Mouse (Mus musculus): Measurements from ENCODE around the gene Mettl8. TPM values are rescaled to one million over a fixed set of nuclear protein-coding genes. Genes with fewer than 3 reads are reported as not detected.
A peak's percentile ranks its signal among the peaks of the same experiment; 100 is the strongest.

Mettl8 gene
- polyA plus RNA-seq, 1 experiment from 2014 or later = 12.5 TPM

- Histone ChIP-seq H3K4me3 (no peak overlapping the region), H3K4me2 (no peak overlapping the region), H3K9ac (no peak overlapping the region), H3K27ac (replicated peaks) (no peak overlapping the region), H3K4me1 (replicated peaks) (peaks cover 6% of the 10 kb centered on the region; the same call in 1 of the 2 replicates), H3K36me3 (no peaks in the 10 kb centered on the region), H3K9me3 (no peaks in the 10 kb centered on the region), H3K27me3 (no peaks in the 10 kb centered on the region)
- WGBS = 55% methylated on average over 7 of the region's 7 CpGs
- no peak for ATAC-seq (ENCODE audit: low FRiP score, low read depth)
These were observed 85.1 kb downstream of the Mettl8 start for GRCm38 (mm10) chr2:70970158-70970741.

- ATAC-seq (ENCODE audit: low FRiP score, low read depth) = no peak
- Histone ChIP-seq H3K27me3 (no peaks in the 10 kb centered on the region), H3K9me3 (no peaks in the 10 kb centered on the region), H3K4me1 (replicated peaks) (peaks cover 6% of the 10 kb centered on the region; the same call in 1 of the 2 replicates), H3K4me3 (no peak overlapping the region), H3K9ac (no peak overlapping the region), H3K36me3 (no peaks in the 10 kb centered on the region), H3K27ac (replicated peaks) (no peak overlapping the region), H3K4me2 (no peak overlapping the region)
- 80% methylated on average over 2 of the region's 2 CpGs for WGBS
These were observed 87.1 kb downstream of the Mettl8 start for GRCm38 (mm10) chr2:70968305-70968704.

- Histone ChIP-seq H3K4me2 (no peak overlapping the region), H3K4me3 (no peak overlapping the region), H3K27me3 (no peaks in the 10 kb centered on the region), H3K9ac (no peak overlapping the region), H3K9me3 (no peaks in the 10 kb centered on the region), H3K4me1 (replicated peaks) (no peaks in the 10 kb centered on the region), H3K27ac (replicated peaks) (no peak overlapping the region), H3K36me3 (no peaks in the 10 kb centered on the region)
- WGBS = 83% methylated on average over 1 of the region's 1 CpGs
- ATAC-seq (ENCODE audit: low FRiP score, low read depth) = no peak
These were observed 88.2 kb downstream of the Mettl8 start for GRCm38 (mm10) chr2:70967216-70967615.

- Histone ChIP-seq H3K4me3 (no peak overlapping the region), H3K9me3 (no peaks in the 10 kb centered on the region), H3K4me1 (replicated peaks) (0 out of 2 replicates have a peak, but pooled peaks cover 4% of the 10 kb centered on the region), H3K4me2 (no peak overlapping the region), H3K27me3 (no peaks in the 10 kb centered on the region), H3K9ac (no peak overlapping the region), H3K27ac (replicated peaks) (no peak overlapping the region), H3K36me3 (no peaks in the 10 kb centered on the region)
- 89% methylated on average over 2 of the region's 2 CpGs for WGBS
- ATAC-seq (ENCODE audit: low FRiP score, low read depth) = no peak
These were observed 90.6 kb downstream of the Mettl8 start for GRCm38 (mm10) chr2:70964809-70965208.

- Histone ChIP-seq H3K4me1 (replicated peaks) (0 out of 2 replicates have a peak, but pooled peaks cover 11% of the 10 kb centered on the region), H3K36me3 (no peaks in the 10 kb centered on the region), H3K27me3 (no peaks in the 10 kb centered on the region), H3K4me3 (no peak overlapping the region), H3K4me2 (no peak overlapping the region), H3K9me3 (no peaks in the 10 kb centered on the region), H3K9ac (no peak overlapping the region), H3K27ac (replicated peaks) (no peak overlapping the region)
- 100% methylated on average over 1 of the region's 1 CpGs for WGBS
- ATAC-seq (ENCODE audit: low FRiP score, low read depth) = no peak
These were observed 92.5 kb downstream of the Mettl8 start for GRCm38 (mm10) chr2:70962921-70963320.

GRCm38 (mm10) chr2:70961086-70961941 is 94.1 kb downstream of the Mettl8 start:
- H3K9ac ChIP-seq = no peak overlapping the region

GRCm38 (mm10) chr2:70960090-70960489 is 95.3 kb downstream of the Mettl8 start:
- WGBS = 53% methylated on average over 6 of the region's 6 CpGs
- Histone ChIP-seq H3K4me3 (no peak overlapping the region), H3K27ac (replicated peaks) (no peak overlapping the region), H3K4me1 (replicated peaks) (peaks cover 11% of the 10 kb centered on the region; the same call in 1 of the 2 replicates), H3K4me2 (no peak overlapping the region), H3K36me3 (no peaks in the 10 kb centered on the region), H3K27me3 (no peaks in the 10 kb centered on the region), H3K9me3 (no peaks in the 10 kb centered on the region), H3K9ac (no peak overlapping the region)
- ATAC-seq (ENCODE audit: low FRiP score, low read depth) = peak; percentile 73

More at GRCm38 (mm10) chr2:70961086-70961941, 94.1 kb downstream of the Mettl8 start:
- no peaks in the 10 kb centered on the region for H3K9me3 ChIP-seq
- no peak overlapping the region for H3K27ac ChIP-seq (replicated peaks)
- no peak overlapping the region for H3K4me3 ChIP-seq
- H3K4me1 ChIP-seq (replicated peaks) = peaks cover 11% of the 10 kb centered on the region; the same call in 1 of the 2 replicates
- H3K27me3 ChIP-seq = no peaks in the 10 kb centered on the region
- no peaks in the 10 kb centered on the region for H3K36me3 ChIP-seq
- no peak overlapping the region for H3K4me2 ChIP-seq
- no peak for ATAC-seq (ENCODE audit: low FRiP score, low read depth)
- 79% methylated on average over 6 of the region's 6 CpGs for WGBS

- H3K9me3 ChIP-seq = no peaks in the 10 kb centered on the region
- peaks cover 11% of the 10 kb centered on the region; the same call in 1 of the 2 replicates for H3K4me1 ChIP-seq (replicated peaks)
- no peak overlapping the region for H3K4me3 ChIP-seq
- no peak overlapping the region for H3K4me2 ChIP-seq
- WGBS = 47% methylated on average over 7 of the region's 7 CpGs
- H3K9ac ChIP-seq = no peak overlapping the region
- H3K27ac ChIP-seq (replicated peaks) = no peak overlapping the region
- H3K36me3 ChIP-seq = no peaks in the 10 kb centered on the region
- H3K27me3 ChIP-seq = no peaks in the 10 kb centered on the region
- no peak for ATAC-seq (ENCODE audit: low FRiP score, low read depth)
These were observed 96.0 kb downstream of the Mettl8 start for GRCm38 (mm10) chr2:70959337-70959736.

GRCm38 (mm10) chr2:70958536-70958935 is 96.8 kb downstream of the Mettl8 start:
- ATAC-seq (ENCODE audit: low FRiP score, low read depth) = no peak

GRCm38 (mm10) chr2:70953616-70954015 is 101.8 kb downstream of the Mettl8 start:
- no peaks in the 10 kb centered on the region for H3K36me3 ChIP-seq
- no peak overlapping the region for H3K4me3 ChIP-seq
- H3K4me2 ChIP-seq = no peak overlapping the region
- H3K9me3 ChIP-seq = no peaks in the 10 kb centered on the region
- no peak overlapping the region for H3K27ac ChIP-seq (replicated peaks)
- no peaks in the 10 kb centered on the region; the same call in 1 of the 2 replicates for H3K4me1 ChIP-seq (replicated peaks)
- no peaks in the 10 kb centered on the region for H3K27me3 ChIP-seq
- H3K9ac ChIP-seq = no peak overlapping the region
- 66% methylated on average over 2 of the region's 2 CpGs for WGBS
- ATAC-seq (ENCODE audit: low FRiP score, low read depth) = no peak

More at GRCm38 (mm10) chr2:70958536-70958935, 96.8 kb downstream of the Mettl8 start:
- H3K36me3 ChIP-seq = no peaks in the 10 kb centered on the region
- no peaks in the 10 kb centered on the region for H3K9me3 ChIP-seq
- WGBS = 94% methylated on average over 5 of the region's 7 CpGs
- no peak overlapping the region for H3K4me3 ChIP-seq
- no peak overlapping the region for H3K9ac ChIP-seq
- no peak overlapping the region for H3K4me2 ChIP-seq
- H3K4me1 ChIP-seq (replicated peaks) = peaks cover 11% of the 10 kb centered on the region; the same call in 1 of the 2 replicates
- no peak overlapping the region for H3K27ac ChIP-seq (replicated peaks)
- no peaks in the 10 kb centered on the region for H3K27me3 ChIP-seq

- Histone ChIP-seq H3K4me3 (no peak overlapping the region), H3K4me2 (no peak overlapping the region), H3K4me1 (replicated peaks) (no peaks in the 10 kb centered on the region), H3K9ac (no peak overlapping the region), H3K36me3 (no peaks in the 10 kb centered on the region), H3K27me3 (no peaks in the 10 kb centered on the region), H3K9me3 (no peaks in the 10 kb centered on the region), H3K27ac (replicated peaks) (no peak overlapping the region)
- 81% methylated on average over 2 of the region's 2 CpGs for WGBS
- no peak for ATAC-seq (ENCODE audit: low FRiP score, low read depth)
These were observed 103.4 kb downstream of the Mettl8 start for GRCm38 (mm10) chr2:70951944-70952343.

Data from hindbrain, embryonic 15.5 days (tissue).